Mouse (Mus musculus) liver, adult 2 months (tissue): ENCODE results near the gene Snrpd2.

Experiments
- CTCF ChIP-seq: fragments of 200-500 bp; IDR thresholded peaks from 2 replicates; pipeline ENCODE4 v1.5.1; 2011; ENCODE audit warnings: low read depth, low read length, control low read depth
- POLR2A ChIP-seq: fragments of 200-500 bp; IDR thresholded peaks from 2 replicates; pipeline ENCODE4 v1.6.1; 2011; ENCODE audit warnings: low read length, control low read depth; ENCODE audit not compliant: insufficient read depth; ENCODE audit errors: extremely low read depth

DNA sequence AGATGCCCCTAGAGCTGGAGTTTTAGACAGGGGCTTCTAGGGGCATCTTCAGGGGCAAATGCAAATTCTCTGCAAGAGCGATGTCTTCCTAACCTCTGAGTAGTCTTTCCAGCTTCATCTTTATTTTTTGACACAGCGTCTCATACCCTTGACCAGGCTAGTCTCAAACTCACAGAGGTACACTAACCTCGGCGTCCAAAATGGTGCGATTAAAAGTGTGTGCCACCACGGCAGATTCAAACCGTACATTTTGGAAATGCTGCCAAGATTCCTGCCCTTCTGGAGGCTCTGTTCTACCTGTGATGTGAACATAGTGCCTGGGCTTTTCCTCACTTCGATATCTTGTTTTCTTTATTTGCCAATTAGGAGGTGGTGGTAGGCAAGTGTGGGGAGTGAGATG, 30.4 kb upstream of the Snrpd2 start:
- no peak for TF ChIP-seq POLR2A
- no peak for TF ChIP-seq CTCF
